Mouse (Mus musculus) megakaryocyte, embryonic 14.5 days (primary cell): Measurements from ENCODE around the gene Icam1.

Source experiments
- FLI1 ChIP-seq: IDR thresholded peaks from 2 replicates; pipeline ENCODE4 v1.6.1; 2012; ENCODE audit warnings: low read length, inconsistent platforms, mixed read lengths
- GATA1 ChIP-seq: IDR thresholded peaks from 3 replicates; pipeline ENCODE4 v1.6.1; 2012; ENCODE audit warnings: mixed read lengths, low read length, inconsistent platforms, borderline replicate concordance

DNA sequence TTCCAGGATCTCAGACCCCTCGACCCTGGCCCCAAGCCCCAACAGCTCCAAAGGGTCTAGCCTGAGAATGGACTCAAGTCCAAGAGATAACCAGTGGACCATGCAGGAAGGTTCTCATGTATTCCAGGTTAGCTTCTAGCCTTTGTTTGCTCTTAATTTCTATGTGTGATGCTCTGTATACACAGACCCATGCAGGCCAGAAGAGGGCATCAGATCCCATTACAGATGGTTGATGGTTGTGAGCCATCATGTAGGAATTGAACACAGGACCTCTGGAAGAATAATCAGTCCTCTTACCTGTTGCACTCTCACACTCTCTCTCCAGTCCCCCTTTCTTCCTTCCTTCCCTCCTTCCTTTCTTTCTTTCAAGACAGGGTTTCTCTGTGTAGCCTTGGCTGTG, 3.4 kb upstream of the Icam1 start:
- no peak for TF ChIP-seq GATA1
- TF ChIP-seq FLI1, result no peak
